Mouse (Mus musculus) CH12.LX (cell line): ENCODE data around the gene Fam217b. TPM values are rescaled to one million over a fixed set of nuclear protein-coding genes. Genes with fewer than 3 reads are reported as not detected.

Source experiments
- DNase-seq: peaks from one replicate; pipeline ENCODE4 v3.0.0-alpha.2; 2013; ENCODE audit errors: extremely low read depth
- H3K27ac ChIP-seq: 2 replicates; pipeline ENCODE4 v1.5.1; 2012; ENCODE audit warnings: low read depth, mild to moderate bottlenecking, control low read depth, moderate library complexity; ENCODE audit not compliant: insufficient read depth
- H3K27me3 ChIP-seq: replicated peaks from 2 replicates; pipeline ENCODE3; 2012; ENCODE audit warnings: inconsistent platforms
- H3K36me3 ChIP-seq, 2 experiments: replicated peaks in 1 of 2; 2 replicates each; pipeline versions ENCODE3 to v1.6.1; 2012; ENCODE audit warnings: inconsistent platforms in 1 of 2, low read length in 1 of 2, mild to moderate bottlenecking in 1 of 2, mixed read lengths in 1 of 2, moderate library complexity in 1 of 2; ENCODE audit not compliant: control insufficient read depth in 1 of 2, insufficient read depth in 1 of 2
- H3K4me1 ChIP-seq, 2 experiments: 2 replicates each; pipeline ENCODE4 v1.6.1; 2012; ENCODE audit warnings: inconsistent platforms in 1 of 2, moderate library complexity in 1 of 2; ENCODE audit not compliant: insufficient read depth in 2 of 2, control insufficient read depth in 1 of 2
- H3K4me2 ChIP-seq: 2 replicates; pipeline ENCODE4 v1.6.1; 2012; ENCODE audit warnings: low read depth, mild to moderate bottlenecking, control low read depth; ENCODE audit not compliant: poor library complexity, insufficient read depth, severe bottlenecking
- H3K4me3 ChIP-seq, 3 experiments: fragments of 150-350 bp in 1 of 3; sonication (generic) in 1 of 3; replicated peaks in 1 of 3; 2 replicates each; pipeline versions ENCODE3 to v1.5.1; 2011 to 2012; ENCODE audit warnings: low read depth in 2 of 3, low read length in 2 of 3, mild to moderate bottlenecking in 2 of 3, moderate library complexity in 2 of 3, control low read depth in 1 of 3, improper control_type of control experiment in 1 of 3, inconsistent platforms in 1 of 3, mixed read lengths in 1 of 3; ENCODE audit not compliant: poor library complexity in 1 of 3
- H3K79me2 ChIP-seq: replicated peaks from 2 replicates; pipeline ENCODE4 v1.6.1; 2012; ENCODE audit warnings: mild to moderate bottlenecking, moderate library complexity; ENCODE audit not compliant: control insufficient read depth, poor library complexity, insufficient read depth, severe bottlenecking; ENCODE audit errors: extremely low read depth
- H3K9ac ChIP-seq: 2 replicates; pipeline ENCODE4 v1.6.1; 2012; ENCODE audit warnings: low read depth, mild to moderate bottlenecking, control low read depth, moderate library complexity; ENCODE audit not compliant: insufficient read depth
- H3K9me3 ChIP-seq: replicated peaks from 2 replicates; pipeline ENCODE3; 2012; ENCODE audit warnings: low read length, inconsistent platforms, mixed read lengths
- CTCF ChIP-seq, 2 experiments: IDR thresholded peaks in 1 of 2; conservative IDR thresholded peaks in 1 of 2; 2 replicates each; pipeline ENCODE4 v1.5.1; 2011 to 2012; ENCODE audit warnings: low read depth in 2 of 2, low read length in 2 of 2, improper control_type of control experiment in 1 of 2, inconsistent platforms in 1 of 2, mild to moderate bottlenecking in 1 of 2, moderate library complexity in 1 of 2
- E2F4 ChIP-seq: IDR thresholded peaks from 2 replicates; pipeline ENCODE4 v1.6.1; 2011; ENCODE audit warnings: low read depth, low read length, improper control_type of control experiment; ENCODE audit not compliant: insufficient replicate concordance
- ELF1 ChIP-seq: IDR thresholded peaks from 2 replicates; pipeline ENCODE4 v1.6.1; 2014; ENCODE audit warnings: low read depth, mild to moderate bottlenecking, inconsistent platforms, low read length, improper control_type of control experiment
- EP300 ChIP-seq: IDR thresholded peaks from 2 replicates; pipeline ENCODE4 v1.6.1; 2011; ENCODE audit warnings: low read length, improper control_type of control experiment
- HCFC1 ChIP-seq: IDR thresholded peaks from 2 replicates; pipeline ENCODE4 v1.6.1; 2012; ENCODE audit warnings: low read depth, mild to moderate bottlenecking, inconsistent platforms, low read length, improper control_type of control experiment
- JUND ChIP-seq: conservative IDR thresholded peaks from 2 replicates; pipeline ENCODE4 v1.6.1; 2011; ENCODE audit warnings: low read depth, low read length, improper control_type of control experiment
- MAFK ChIP-seq: IDR thresholded peaks from 2 replicates; pipeline ENCODE4 v1.6.1; 2011; ENCODE audit warnings: low read length, improper control_type of control experiment; ENCODE audit not compliant: insufficient replicate concordance
- MAX ChIP-seq: IDR thresholded peaks from 2 replicates; pipeline ENCODE4 v1.6.1; 2011; ENCODE audit warnings: low read length, improper control_type of control experiment
- MEF2A ChIP-seq: IDR thresholded peaks from 2 replicates; pipeline ENCODE4 v1.6.1; 2014; ENCODE audit warnings: low read depth, mild to moderate bottlenecking, inconsistent platforms, low read length, improper control_type of control experiment, borderline replicate concordance
- MXI1 ChIP-seq: IDR thresholded peaks from 2 replicates; pipeline ENCODE4 v1.6.1; 2011; ENCODE audit warnings: mild to moderate bottlenecking, low read depth, low read length, improper control_type of control experiment
- MYC ChIP-seq: IDR thresholded peaks from 2 replicates; pipeline ENCODE4 v1.6.1; 2011; ENCODE audit warnings: low read depth, mild to moderate bottlenecking, improper control_type of control experiment, low read length
- NELFE ChIP-seq: IDR thresholded peaks from 2 replicates; pipeline ENCODE4 v1.6.1; 2011; ENCODE audit warnings: low read depth, low read length, improper control_type of control experiment
- PAX5 ChIP-seq: IDR thresholded peaks from 2 replicates; pipeline ENCODE4 v1.6.1; 2012; ENCODE audit warnings: low read length, inconsistent platforms, mixed read lengths
- POLR2A ChIP-seq: IDR thresholded peaks from 2 replicates; pipeline ENCODE4 v1.6.1; 2011; ENCODE audit warnings: low read depth, mild to moderate bottlenecking, improper control_type of control experiment, low read length
- RCOR1 ChIP-seq: conservative IDR thresholded peaks from 2 replicates; pipeline ENCODE4 v1.6.1; 2012; ENCODE audit warnings: low read depth, mild to moderate bottlenecking, inconsistent platforms, low read length, improper control_type of control experiment
- SIN3A ChIP-seq: IDR thresholded peaks from 2 replicates; pipeline ENCODE4 v1.6.1; 2012; ENCODE audit warnings: low read length, improper control_type of control experiment, inconsistent platforms
- TCF12 ChIP-seq: IDR thresholded peaks from 2 replicates; pipeline ENCODE4 v1.6.1; 2014; ENCODE audit warnings: low read depth, mild to moderate bottlenecking, inconsistent platforms, low read length, improper control_type of control experiment
- UBTF ChIP-seq: IDR thresholded peaks from 2 replicates; pipeline ENCODE4 v1.6.1; 2012; ENCODE audit warnings: low read depth, mild to moderate bottlenecking, inconsistent platforms, low read length, improper control_type of control experiment, moderate library complexity
- ZMIZ1 ChIP-seq: IDR thresholded peaks from 2 replicates; pipeline ENCODE4 v1.6.1; 2012; ENCODE audit warnings: low read depth, mild to moderate bottlenecking, inconsistent platforms, low read length, improper control_type of control experiment
- dilution Hi-C: fragments of 300-500 bp; cut with MboI; formaldehyde crosslinking; loops from 2 replicates; pipeline ENCODE4 v1.14.3; 2020; ENCODE audit warnings: low sequenced_read_pairs; ENCODE audit not compliant: extremely low pct_unique_long_range_greater_than_20kb, extremely low pct_ligation_motif_present
- in situ Hi-C: fragments of 300-500 bp; cut with MboI; formaldehyde crosslinking; loops from 3 replicates; pipeline ENCODE4 v1.14.3; 2019; ENCODE audit warnings: low sequenced_read_pairs, low pct_ligation_motif_present, low pct_unique_long_range_greater_than_20kb, mixed read lengths
- polyA plus RNA-seq: library from polyadenylated mRNA; unstranded; fragments of >175 nt; gene quantifications from 2 replicates; pipeline ENCODE4 v1.2.1, GENCODE M21; 2012; ENCODE audit warnings: low read depth; ENCODE audit not compliant: insufficient read length
- total RNA-seq, 2 experiments: library from RNA; depleted of rRNA; stranded (reverse); fragments of 300-350 nt in 1 of 2; fragments of >200 nt in 1 of 2; gene quantifications; 2 replicates each; pipeline ENCODE4 v1.2.3; 2012 to 2014

Gene Fam217b
- total and polyA plus RNA-seq, 3 experiments = 0.05 to 0.08 TPM; not detected in 1

DNA sequence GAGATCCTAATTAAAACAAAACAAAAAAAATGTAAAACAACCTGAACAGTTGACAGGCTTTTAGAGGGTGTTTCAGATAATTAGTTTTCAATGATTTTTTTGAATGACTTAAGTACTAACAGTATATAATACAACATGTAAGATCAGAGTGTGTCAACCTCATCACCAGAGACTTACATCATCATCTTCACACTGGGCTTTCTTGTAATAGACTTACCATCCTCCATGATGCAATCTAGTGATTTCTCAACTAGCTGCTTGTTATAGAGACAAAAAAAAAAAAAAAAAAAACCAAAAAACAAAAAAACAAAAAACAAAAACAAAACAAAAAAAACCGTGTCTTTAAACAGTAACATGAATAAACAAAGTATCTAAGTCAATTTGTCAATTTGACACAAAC is 5.3 kb upstream of the Fam217b start:
- dilution Hi-C loops = no loop called here
- peaks cover 21% of the 10 kb centered on the region for H3K9me3 ChIP-seq
- TF ChIP-seq MEF2A = no peak
- TF ChIP-seq ELF1 = no peak
- TF ChIP-seq MXI1 = no peak
- no peak for TF ChIP-seq MAX
- no peak for TF ChIP-seq PAX5
- no peak for TF ChIP-seq RCOR1
- no peak for TF ChIP-seq TCF12
- TF ChIP-seq EP300 = no peak
- no peak for TF ChIP-seq UBTF
- no peak for TF ChIP-seq ZMIZ1
- TF ChIP-seq MYC = no peak
- TF ChIP-seq HCFC1 = no peak
- no peak for TF ChIP-seq JUND
- TF ChIP-seq CTCF (conservative IDR thresholded peaks at IDR 0.05 in 1 of 2, IDR thresholded peaks at IDR 0.05 in 1 of 2; ENCODE audit: low read depth in 2 of 2, low read length in 2 of 2) = no peak
- TF ChIP-seq POLR2A = no peak
- no peak for TF ChIP-seq SIN3A
- TF ChIP-seq NELFE = no peak
- no peak for TF ChIP-seq E2F4

DNA sequence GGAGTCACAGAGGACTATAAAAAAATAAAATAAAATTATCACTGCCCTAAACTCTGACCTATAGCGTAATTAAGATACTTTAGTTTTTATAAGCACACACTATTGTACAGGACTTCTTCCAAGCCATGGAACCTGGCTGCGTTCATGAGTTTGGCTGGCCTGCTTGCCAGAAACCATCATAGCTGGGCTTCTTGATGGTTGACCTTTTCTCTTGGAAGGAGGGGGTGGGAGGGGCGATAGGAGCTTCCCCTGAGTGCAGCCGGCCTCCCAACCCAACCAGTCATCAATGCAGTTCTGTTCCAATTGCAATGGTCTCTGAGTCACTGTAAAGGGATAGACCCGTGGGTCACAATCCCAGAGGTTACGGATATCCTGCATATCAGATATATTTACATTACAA is 4.0 kb upstream of the Fam217b start:
- Histone ChIP-seq H3K27me3 (peaks cover 1% of the 10 kb centered on the region), H3K4me3 (no peak overlapping the region), H3K9ac (no peak overlapping the region), H3K79me2 (no peaks in the 10 kb centered on the region), H3K4me2 (no peak overlapping the region), H3K27ac (no peak overlapping the region), H3K4me1 (no peaks in the 10 kb centered on the region), H3K9me3 (peaks cover 31% of the 10 kb centered on the region), H3K36me3 (no peaks in the 10 kb centered on the region)
- no peak for TF ChIP-seq MAFK
- dilution Hi-C loops (no loop called here), in situ Hi-C loops (no loop called here)
- DNase-seq = no peak

More for the DNA sequence above, 5.3 kb upstream of the Fam217b start:
- Histone ChIP-seq H3K4me1 (no peaks in the 10 kb centered on the region), H3K4me3 (no peak overlapping the region), H3K27ac (no peak overlapping the region), H3K79me2 (no peaks in the 10 kb centered on the region), H3K4me2 (no peak overlapping the region), H3K9ac (no peak overlapping the region), H3K36me3 (no peaks in the 10 kb centered on the region), H3K27me3 (peaks cover 1% of the 10 kb centered on the region)
- in situ Hi-C loops = no loop called here
- no peak for DNase-seq
